Mouse (Mus musculus) olfactory bulb, adult 2 months (tissue): ENCODE data around the gene Gja3. TPM values are rescaled to one million over a fixed set of nuclear protein-coding genes. Genes with fewer than 3 reads are reported as not detected.
"Not testable (repeated sequence)": the region's sequence is repeated elsewhere in the genome, so short reads cannot be mapped to it uniquely, and the experiment has no call there.

Experiments
- H3K27ac ChIP-seq: fragments of 200-500 bp; 2 replicates; pipeline ENCODE4 v1.5.1; 2012; ENCODE audit warnings: low read depth, low read length; ENCODE audit not compliant: insufficient read depth
- H3K4me1 ChIP-seq: fragments of 200-500 bp; 2 replicates; pipeline ENCODE4 v1.6.1; 2012; ENCODE audit warnings: low read length; ENCODE audit not compliant: control insufficient read depth, insufficient read depth
- H3K4me3 ChIP-seq: fragments of 200-500 bp; 2 replicates; pipeline ENCODE4 v1.5.1; 2012; ENCODE audit warnings: mild to moderate bottlenecking, low read depth, low read length, moderate library complexity; ENCODE audit not compliant: insufficient read depth
- CTCF ChIP-seq: fragments of 200-500 bp; IDR thresholded peaks from 2 replicates; pipeline ENCODE4 v1.5.1; 2012; ENCODE audit warnings: low read depth, mild to moderate bottlenecking, low read length, moderate library complexity; ENCODE audit not compliant: insufficient read depth
- POLR2A ChIP-seq: fragments of 200-500 bp; IDR thresholded peaks from 2 replicates; pipeline ENCODE4 v1.6.1; 2012; ENCODE audit warnings: mild to moderate bottlenecking, low read depth, low read length, moderate library complexity; ENCODE audit not compliant: insufficient read depth
- WGBS: fragments of 180-500 bp; shearing (Covaris S2); methylation state at CpG from one replicate; pipeline ENCODE4 v1.1.7; 2018; 5-methylcytosine and 5-hydroxymethylcytosine counted together
- polyA plus RNA-seq: library from polyadenylated mRNA; stranded (reverse); fragments of >200 nt; gene quantifications from 2 replicates; pipeline ENCODE4 v1.2.4, GENCODE M21; 2012; ENCODE audit warnings: low replicate concordance; ENCODE audit not compliant: missing spikeins, insufficient read depth, insufficient read length

Gene Gja3
- polyA plus RNA-seq, 1 experiment, result not detected

GRCm38 (mm10) chr14:57052713-57053112 lies 5.2 kb downstream of the Gja3 start:
- TF ChIP-seq CTCF, result no peak
- TF ChIP-seq POLR2A, result no peak
- no peak overlapping the region for H3K4me3 ChIP-seq
- WGBS, result 66% methylated on average over 6 of the region's 6 CpGs

GRCm38 (mm10) chr14:57043863-57044262 lies 14.0 kb downstream of the Gja3 start:
- 95% methylated on average over 6 of the region's 6 CpGs for WGBS
- H3K27ac ChIP-seq, result no peak overlapping the region
- H3K4me3 ChIP-seq, result no peak overlapping the region
- no peak for TF ChIP-seq POLR2A
- no peak for TF ChIP-seq CTCF
- no peaks in the 10 kb centered on the region for H3K4me1 ChIP-seq

More at GRCm38 (mm10) chr14:57052713-57053112, 5.2 kb downstream of the Gja3 start:
- H3K4me1 ChIP-seq, result peaks cover 7% of the 10 kb centered on the region
- H3K27ac ChIP-seq, result no peak overlapping the region

GRCm38 (mm10) chr14:57041439-57041838 lies 16.5 kb downstream of the Gja3 start:
- Histone ChIP-seq H3K4me3 (no peak overlapping the region), H3K27ac (no peak overlapping the region), H3K4me1 (no peaks in the 10 kb centered on the region)
- TF ChIP-seq POLR2A, result no peak
- TF ChIP-seq CTCF, result no peak
- 79% methylated on average over 1 of the region's 1 CpGs for WGBS

- no peak for TF ChIP-seq CTCF
- no peak for TF ChIP-seq POLR2A
- H3K27ac ChIP-seq, result no peak overlapping the region
These were observed 22.9 kb downstream of the Gja3 start for GRCm38 (mm10) chr14:57034926-57035498.

GRCm38 (mm10) chr14:57034135-57034534 lies 23.8 kb downstream of the Gja3 start:
- H3K4me3 ChIP-seq, result no peak overlapping the region
- H3K27ac ChIP-seq, result no peak overlapping the region
- 41% methylated on average over 9 of the region's 9 CpGs for WGBS
- TF ChIP-seq POLR2A (no peak), CTCF (no peak)
- no peaks in the 10 kb centered on the region for H3K4me1 ChIP-seq

More at GRCm38 (mm10) chr14:57034926-57035498, 22.9 kb downstream of the Gja3 start:
- H3K4me1 ChIP-seq, result no peaks in the 10 kb centered on the region
- no peak overlapping the region for H3K4me3 ChIP-seq
- 70% methylated on average over 6 of the region's 6 CpGs for WGBS

- no peak overlapping the region for H3K4me3 ChIP-seq
- TF ChIP-seq POLR2A (no peak), CTCF (no peak)
- WGBS, result 69% methylated on average over 3 of the region's 3 CpGs
- no peaks in the 10 kb centered on the region for H3K4me1 ChIP-seq
- H3K27ac ChIP-seq, result no peak overlapping the region
These were observed 25.1 kb downstream of the Gja3 start for GRCm38 (mm10) chr14:57032850-57033249.

- TF ChIP-seq POLR2A (no peak), CTCF (no peak)
- no peak overlapping the region for H3K27ac ChIP-seq
- no peaks in the 10 kb centered on the region for H3K4me1 ChIP-seq
- 86% methylated on average over 2 of the region's 2 CpGs for WGBS
- no peak overlapping the region for H3K4me3 ChIP-seq
These were observed 39.5 kb downstream of the Gja3 start for GRCm38 (mm10) chr14:57018436-57018835.

GRCm38 (mm10) chr14:57016806-57017205 lies 41.1 kb downstream of the Gja3 start:
- not testable (repeated sequence) for H3K4me1 ChIP-seq, H3K27ac ChIP-seq

GRCm38 (mm10) chr14:56988621-56989020 lies 69.3 kb downstream of the Gja3 start:
- H3K4me1 ChIP-seq, result no peaks in the 10 kb centered on the region
- H3K27ac ChIP-seq, result no peak overlapping the region
- WGBS, result 86% methylated on average over 4 of the region's 4 CpGs
- H3K4me3 ChIP-seq, result no peak overlapping the region
- no peak for TF ChIP-seq POLR2A
- TF ChIP-seq CTCF, result no peak

More at GRCm38 (mm10) chr14:57016806-57017205, 41.1 kb downstream of the Gja3 start:
- not testable (repeated sequence) for H3K4me3 ChIP-seq

Other genes starting within 250 kb of the Gja3 start
- gene Zmym5, start 246.4 kb downstream of the Gja3 start, polyA plus RNA-seq, result not detected in 2 replicates
- gene Zmym2, start 171.4 kb downstream of the Gja3 start, polyA plus RNA-seq, result 233 and 330 TPM in 2 replicates
- not detected in 2 replicates for gene Gjb2, start 46.6 kb upstream of the Gja3 start, polyA plus RNA-seq
- not detected in 2 replicates for gene Gm4491, start 57.8 kb upstream of the Gja3 start, polyA plus RNA-seq
- not detected in 2 replicates for gene Gjb6, start 75.5 kb upstream of the Gja3 start, polyA plus RNA-seq